ENCODE assay signal across 17 mouse cellular contexts in genomic region chr16:30194836-30195235, GRCm38 (mm10).
A peak's percentile ranks its signal among the peaks of the same experiment; 100 is the strongest.
DNase-seq lines count a peak whose midpoint lies in the region; ATAC-seq and TF ChIP-seq lines count a peak whose summit lies in the region.
"Had no signal": no experiment of that assay in that cellular context is flagged by ENCODE, and none has a peak within 500 bp of the region (broad histone marks: within the 10 kb centered on the region; RNA-seq: fewer than 3 reads in every experiment).

No protein-coding gene starts in this region.

- WGBS in kidney, adult 2 months, result 63% methylated on average over 7 of the region's 7 CpGs
- WGBS in intestine, embryonic 16.5 days, result 61% methylated on average over 7 of the region's 7 CpGs
- WGBS in limb, embryonic 14.5 days, result 66% methylated on average over 7 of the region's 7 CpGs

- peak; percentile 69 for DNase-seq in kidney, adult 2 months
- DNase-seq in kidney, adult 18-20 months, result no peak
- peak; percentile 18 for DNase-seq in NIH3T3 (ENCODE audit: low read depth)
- no peak for DNase-seq in limb, embryonic 14.5 days (ENCODE audit: low spot score)
- DNase-seq in left cerebral cortex, adult 11 months (ENCODE audit: low spot score), result no peak
- no peak for DNase-seq in layer of hippocampus, postnatal 10 days (ENCODE audit: low spot score in 2 of 2)
- DNase-seq: adrenal gland, postnatal 14 days; cerebellum, adult 11-12 months; forebrain, postnatal 0 days; retina, postnatal 1 day; right cerebral cortex, postnatal 4 days; thymus, postnatal 36 days had no signal

- no peak overlapping the region for H3K9ac ChIP-seq in intestine, embryonic 16.5 days (ENCODE audit: low read depth, low read length)
- H3K9ac ChIP-seq in limb, embryonic 14.5 days (ENCODE audit: low read depth, low read length, severe bottlenecking), result no peak overlapping the region
- H3K9ac ChIP-seq: embryonic facial prominence, embryonic 12.5 days; forebrain, postnatal 0 days; limb, embryonic 12.5 days; midbrain, embryonic 13.5 days had no signal

- peak; percentile 24 for ATAC-seq in intestine, embryonic 16.5 days
- ATAC-seq in limb, embryonic 14.5 days (ENCODE audit: low FRiP score, low read depth), result no peak
- ATAC-seq: midbrain, embryonic 13.5 days had no signal

- no peaks in the 10 kb centered on the region for H3K27me3 ChIP-seq in kidney, adult 2 months (replicated peaks; ENCODE audit: control insufficient read depth, insufficient read depth, low read length)
- H3K27me3 ChIP-seq in intestine, embryonic 16.5 days (replicated peaks; ENCODE audit: control insufficient read depth, insufficient read depth, low read length), result no peaks in the 10 kb centered on the region
- no peaks in the 10 kb centered on the region for H3K27me3 ChIP-seq in limb, embryonic 14.5 days (ENCODE audit: control insufficient read depth, insufficient read depth, low read length)
- H3K27me3 ChIP-seq: embryonic facial prominence, embryonic 12.5 days had no signal

- H3K4me1 ChIP-seq in kidney, adult 2 months (ENCODE audit: control insufficient read depth, insufficient read depth, low read length), result peaks cover 10% of the 10 kb centered on the region
- peaks cover 26% of the 10 kb centered on the region for H3K4me1 ChIP-seq in intestine, embryonic 16.5 days (ENCODE audit: control insufficient read depth, insufficient read depth, low read length)
- peaks cover 38% of the 10 kb centered on the region for H3K4me1 ChIP-seq in limb, embryonic 14.5 days (ENCODE audit: control insufficient read depth, insufficient read depth, low read length)

- no peak overlapping the region for H3K4me2 ChIP-seq in intestine, embryonic 16.5 days (ENCODE audit: low read depth, low read length)
- H3K4me2 ChIP-seq in limb, embryonic 14.5 days (replicated peaks; ENCODE audit: low read depth, low read length, severe bottlenecking), result peak overlapping the region; percentile 26; the same call in 1 of the 2 replicates
- H3K4me2 ChIP-seq: embryonic facial prominence, embryonic 12.5 days; limb, embryonic 12.5 days; midbrain, embryonic 13.5 days had no signal

- no peak for TF ChIP-seq POLR2A in kidney, adult 2 months (IDR thresholded peaks at IDR 0.05; ENCODE audit: low read depth, low read length)
- no peak for TF ChIP-seq POLR2A in limb, embryonic 14.5 days (IDR thresholded peaks at IDR 0.05; ENCODE audit: borderline replicate concordance, extremely low read depth, insufficient read depth, insufficient read length)

- H3K36me3 ChIP-seq in kidney, adult 2 months (ENCODE audit: control insufficient read depth, insufficient read depth, low read length), result no peaks in the 10 kb centered on the region
- no peaks in the 10 kb centered on the region for H3K36me3 ChIP-seq in intestine, embryonic 16.5 days (ENCODE audit: control insufficient read depth, insufficient read depth, low read length)
- no peaks in the 10 kb centered on the region for H3K36me3 ChIP-seq in limb, embryonic 14.5 days (ENCODE audit: control insufficient read depth, insufficient read depth, low read length)
- H3K36me3 ChIP-seq: embryonic facial prominence, embryonic 12.5 days; limb, embryonic 12.5 days; midbrain, embryonic 13.5 days had no signal

- H3K27ac ChIP-seq in kidney, adult 2 months (ENCODE audit: insufficient read depth, low read depth, low read length), result no peak overlapping the region
- H3K27ac ChIP-seq in intestine, embryonic 16.5 days (ENCODE audit: low read length), result peak overlapping the region; percentile 50
- peak overlapping the region; percentile 70 for H3K27ac ChIP-seq in limb, embryonic 14.5 days (replicated peaks; ENCODE audit: low read depth, low read length)
- H3K27ac ChIP-seq: embryonic facial prominence, embryonic 12.5 days; midbrain, embryonic 13.5 days had no signal

- H3K9me3 ChIP-seq in intestine, embryonic 16.5 days (ENCODE audit: control insufficient read depth, low read length), result no peaks in the 10 kb centered on the region
- H3K9me3 ChIP-seq in limb, embryonic 14.5 days (ENCODE audit: control insufficient read depth, low read length), result no peaks in the 10 kb centered on the region
- H3K9me3 ChIP-seq: embryonic facial prominence, embryonic 12.5 days; limb, embryonic 12.5 days; midbrain, embryonic 13.5 days had no signal

- TF ChIP-seq CTCF in kidney, adult 2 months (conservative IDR thresholded peaks at IDR 0.05; ENCODE audit: insufficient read depth, insufficient read length, low read depth, low read length), result no peak

- no peak overlapping the region for H3K4me3 ChIP-seq in kidney, adult 2 months (ENCODE audit: insufficient read depth, low read depth, low read length)
- H3K4me3 ChIP-seq in intestine, embryonic 16.5 days (ENCODE audit: low read length), result no peak overlapping the region
- H3K4me3 ChIP-seq in limb, embryonic 14.5 days (replicated peaks; ENCODE audit: low read length), result no peak overlapping the region
- H3K4me3 ChIP-seq: embryonic facial prominence, embryonic 12.5 days; limb, embryonic 12.5 days; midbrain, embryonic 13.5 days; myocyte had no signal

Comparison
In these comparisons a context has a peak if more than half of its experiments do, and no peak if none do; other contexts are left out.
1. DNase-seq: peak in kidney, adult 2 months (single experiment) and NIH3T3 (single experiment); none in kidney, adult 18-20 months (single experiment), limb, embryonic 14.5 days (single experiment), left cerebral cortex, adult 11 months (single experiment) and layer of hippocampus, postnatal 10 days (0 of 2).